ENCODE assay signal across 21 mouse cellular contexts in the genomic region with DNA sequence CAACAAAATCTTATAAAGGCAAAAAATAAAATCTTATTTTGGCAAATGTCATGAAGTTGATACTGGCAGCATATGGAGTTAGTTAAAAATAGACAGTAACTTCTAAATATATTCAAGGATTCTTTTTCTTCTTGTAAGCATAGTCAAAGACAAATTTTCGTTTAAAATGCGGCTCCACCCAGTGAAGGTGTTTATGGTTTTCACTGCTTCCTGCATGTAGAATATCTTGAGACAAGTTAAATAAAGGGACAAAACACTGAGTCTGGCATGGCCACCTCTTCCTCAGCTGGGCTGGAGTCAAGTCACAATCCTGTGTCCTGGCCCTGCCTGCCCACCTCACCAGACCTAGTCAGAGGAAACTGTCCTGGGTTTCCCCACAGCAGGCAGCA. TPM values are rescaled to one million over a fixed set of nuclear protein-coding genes. Genes with fewer than 3 reads are reported as not detected.
DNase-seq lines count a peak whose midpoint lies in the region; ATAC-seq and TF ChIP-seq lines count a peak whose summit lies in the region.
"Had no signal": no experiment of that assay in that cellular context is flagged by ENCODE, and none has a peak within 500 bp of the region (broad histone marks: within the 10 kb centered on the region; RNA-seq: fewer than 3 reads in every experiment).

No protein-coding gene starts in this region.

- TF ChIP-seq CTCF in midbrain, postnatal 0 days (IDR thresholded peaks at IDR 0.05) = no peak

- H3K36me3 ChIP-seq in embryonic facial prominence, embryonic 13.5 days = no peaks in the 10 kb centered on the region
- peaks cover 27% of the 10 kb centered on the region for H3K36me3 ChIP-seq in embryonic facial prominence, embryonic 10.5 days (replicated peaks)
- peaks cover 43% of the 10 kb centered on the region for H3K36me3 ChIP-seq in hindbrain, embryonic 10.5 days
- no peaks in the 10 kb centered on the region for H3K36me3 ChIP-seq in hindbrain, embryonic 16.5 days (ENCODE audit: control insufficient read depth, insufficient read depth, low read length)
- H3K36me3 ChIP-seq in midbrain, embryonic 10.5 days = peaks cover 51% of the 10 kb centered on the region
- peaks cover 4% of the 10 kb centered on the region; the same call in 1 of the 2 replicates for H3K36me3 ChIP-seq in midbrain, postnatal 0 days (ENCODE audit: insufficient read depth, low read length)
- H3K36me3 ChIP-seq: liver, embryonic 12.5 days; neural tube, embryonic 15.5 days had no signal

- H3K27ac ChIP-seq in embryonic facial prominence, embryonic 13.5 days = peak overlapping the region; percentile 65
- no peak overlapping the region for H3K27ac ChIP-seq in embryonic facial prominence, embryonic 10.5 days (replicated peaks)
- 0 out of 2 replicates have a peak overlapping the region, but pooled peaks have one; percentile 31 for H3K27ac ChIP-seq in hindbrain, embryonic 10.5 days
- no peak overlapping the region for H3K27ac ChIP-seq in hindbrain, embryonic 16.5 days (ENCODE audit: low read depth, low read length)
- peak overlapping the region; percentile 66 for H3K27ac ChIP-seq in midbrain, embryonic 10.5 days (replicated peaks)
- no peak overlapping the region for H3K27ac ChIP-seq in midbrain, postnatal 0 days (ENCODE audit: low read depth, low read length)
- H3K27ac ChIP-seq: heart, embryonic 15.5 days; hindbrain, embryonic 14.5 days; liver, embryonic 12.5 days; neural tube, embryonic 15.5 days had no signal

- DNase-seq in embryonic facial prominence, embryonic 10.5 days (ENCODE audit: low spot score) = no peak
- DNase-seq in hindbrain, embryonic 10.5 days (ENCODE audit: low spot score) = no peak
- DNase-seq in midbrain, embryonic 10.5 days (ENCODE audit: low spot score) = no peak
- DNase-seq in midbrain, postnatal 0 days (ENCODE audit: low spot score) = no peak
- no peak for DNase-seq in adrenal gland, postnatal 14 days
- DNase-seq: adrenal gland, adult 8-10 months; cerebellum, postnatal 25 days; embryo, embryonic 11 days; heart, postnatal 36 days; kidney, adult 8-10 months; kidney, postnatal 10 days; lung, adult 18-20 months; thymus, postnatal 25 days had no signal

- 35% methylated on average over 2 of the region's 2 CpGs for WGBS in embryonic facial prominence, embryonic 13.5 days
- WGBS in embryonic facial prominence, embryonic 10.5 days = 88% methylated on average over 2 of the region's 2 CpGs
- 90% methylated on average over 2 of the region's 2 CpGs for WGBS in hindbrain, embryonic 10.5 days
- 92% methylated on average over 2 of the region's 2 CpGs for WGBS in hindbrain, embryonic 16.5 days
- WGBS in midbrain, embryonic 10.5 days = 87% methylated on average over 2 of the region's 2 CpGs
- 83% methylated on average over 2 of the region's 2 CpGs for whole genome bisulfite sequencing in midbrain, postnatal 0 days

- no peak overlapping the region for H3K4me2 ChIP-seq in embryonic facial prominence, embryonic 13.5 days
- no peak overlapping the region for H3K4me2 ChIP-seq in hindbrain, embryonic 16.5 days (ENCODE audit: low read length)
- H3K4me2 ChIP-seq in midbrain, postnatal 0 days (ENCODE audit: low read depth, low read length, poor library complexity, severe bottlenecking) = no peak overlapping the region
- H3K4me2 ChIP-seq: heart, embryonic 15.5 days; hindbrain, embryonic 14.5 days; liver, embryonic 12.5 days; neural tube, embryonic 15.5 days had no signal

- H3K4me1 ChIP-seq in embryonic facial prominence, embryonic 13.5 days = peaks cover 31% of the 10 kb centered on the region
- H3K4me1 ChIP-seq in embryonic facial prominence, embryonic 10.5 days = peaks cover 29% of the 10 kb centered on the region
- H3K4me1 ChIP-seq in hindbrain, embryonic 10.5 days (replicated peaks) = peaks cover 49% of the 10 kb centered on the region
- H3K4me1 ChIP-seq in hindbrain, embryonic 16.5 days (ENCODE audit: control insufficient read depth, insufficient read depth, low read depth, low read length) = peaks cover 4% of the 10 kb centered on the region; the same call in 1 of the 2 replicates
- peaks cover 52% of the 10 kb centered on the region for H3K4me1 ChIP-seq in midbrain, embryonic 10.5 days
- H3K4me1 ChIP-seq in midbrain, postnatal 0 days (ENCODE audit: insufficient read depth, low read length) = no peaks in the 10 kb centered on the region
- H3K4me1 ChIP-seq: liver, embryonic 12.5 days had no signal

- no peak overlapping the region for H3K9ac ChIP-seq in embryonic facial prominence, embryonic 13.5 days
- no peak overlapping the region for H3K9ac ChIP-seq in hindbrain, embryonic 16.5 days (ENCODE audit: low read depth, low read length)
- H3K9ac ChIP-seq in midbrain, postnatal 0 days (replicated peaks; ENCODE audit: low read length, poor library complexity, severe bottlenecking) = no peak overlapping the region
- H3K9ac ChIP-seq: heart, embryonic 15.5 days; hindbrain, embryonic 14.5 days; liver, embryonic 12.5 days; neural tube, embryonic 15.5 days had no signal

- no peak for ATAC-seq in embryonic facial prominence, embryonic 13.5 days (ENCODE audit: insufficient number of reproducible peaks, insufficient read depth, low FRiP score, low TSS enrichment, low read depth)
- no peak for ATAC-seq in hindbrain, embryonic 16.5 days
- no peak for ATAC-seq in midbrain, postnatal 0 days (ENCODE audit: low FRiP score)
- ATAC-seq: activated CD4-positive, CD25-positive, alpha-beta regulatory T cell, adult 4 months; liver, embryonic 12.5 days had no signal

- H3K27me3 ChIP-seq in embryonic facial prominence, embryonic 13.5 days = no peaks in the 10 kb centered on the region
- no peaks in the 10 kb centered on the region for H3K27me3 ChIP-seq in embryonic facial prominence, embryonic 10.5 days (replicated peaks; ENCODE audit: low read depth, poor library complexity, severe bottlenecking)
- H3K27me3 ChIP-seq in hindbrain, embryonic 10.5 days (ENCODE audit: insufficient read depth, poor library complexity, severe bottlenecking) = no peaks in the 10 kb centered on the region
- no peaks in the 10 kb centered on the region for H3K27me3 ChIP-seq in hindbrain, embryonic 16.5 days (replicated peaks; ENCODE audit: control insufficient read depth, insufficient read depth, low read length)
- H3K27me3 ChIP-seq in midbrain, embryonic 10.5 days (ENCODE audit: low read depth, poor library complexity, severe bottlenecking) = no peaks in the 10 kb centered on the region
- no peaks in the 10 kb centered on the region for H3K27me3 ChIP-seq in midbrain, postnatal 0 days (ENCODE audit: insufficient read depth, low read length)
- H3K27me3 ChIP-seq: heart, embryonic 15.5 days; liver, embryonic 12.5 days; neural tube, embryonic 15.5 days had no signal

- no peaks in the 10 kb centered on the region for H3K9me3 ChIP-seq in embryonic facial prominence, embryonic 13.5 days
- H3K9me3 ChIP-seq in embryonic facial prominence, embryonic 10.5 days = no peaks in the 10 kb centered on the region
- H3K9me3 ChIP-seq in hindbrain, embryonic 10.5 days = peaks cover 5% of the 10 kb centered on the region; the same call in 1 of the 2 replicates
- H3K9me3 ChIP-seq in hindbrain, embryonic 16.5 days (ENCODE audit: control insufficient read depth, low read length) = no peaks in the 10 kb centered on the region
- H3K9me3 ChIP-seq in midbrain, embryonic 10.5 days (replicated peaks) = no peaks in the 10 kb centered on the region
- no peaks in the 10 kb centered on the region for H3K9me3 ChIP-seq in midbrain, postnatal 0 days (ENCODE audit: low read length)
- H3K9me3 ChIP-seq: heart, embryonic 15.5 days; liver, embryonic 12.5 days; neural tube, embryonic 15.5 days had no signal

- no peak overlapping the region for H3K4me3 ChIP-seq in embryonic facial prominence, embryonic 13.5 days
- H3K4me3 ChIP-seq in embryonic facial prominence, embryonic 10.5 days = no peak overlapping the region
- no peak overlapping the region for H3K4me3 ChIP-seq in hindbrain, embryonic 10.5 days
- no peak overlapping the region for H3K4me3 ChIP-seq in hindbrain, embryonic 16.5 days (ENCODE audit: low read length)
- no peak overlapping the region for H3K4me3 ChIP-seq in midbrain, embryonic 10.5 days
- no peak overlapping the region for H3K4me3 ChIP-seq in midbrain, postnatal 0 days (ENCODE audit: low read depth, low read length)
- H3K4me3 ChIP-seq: heart, embryonic 15.5 days; liver, embryonic 12.5 days; megakaryocyte, embryonic 14.5 days; neural tube, embryonic 15.5 days had no signal

RNA-seq across cellular contexts. Expression of gene Gm4353, which starts 39.2 kb away (rescaled TPM):
- polyA plus RNA-seq in embryonic facial prominence, embryonic 13.5 days (2015; fragmentation: Nextera tagmentation; extraction: Ambion mirVana) = 1.7 and 2.9 TPM in 2 replicates
- polyA plus RNA-seq in embryonic facial prominence, embryonic 10.5 days (2016; fragmentation: Nextera tagmentation; extraction: Ambion mirVana) = 1.3 and 1.4 TPM in 2 replicates
- polyA plus RNA-seq in hindbrain, embryonic 10.5 days (2016; fragmentation: Nextera tagmentation; extraction: Ambion mirVana) = 0.71 and 0.90 TPM in 2 replicates
- 0.61 and 2.3 TPM in 2 replicates for polyA plus RNA-seq in hindbrain, embryonic 16.5 days (2015; fragmentation: Nextera tagmentation; extraction: Ambion mirVana)
- 0.71 and 1.0 TPM in 2 replicates for polyA plus RNA-seq in midbrain, embryonic 10.5 days (2016; fragmentation: Nextera tagmentation; extraction: Ambion mirVana)
- 0.93 and 4.0 TPM in 2 replicates for total RNA-seq in midbrain, postnatal 0 days (2014; rRNA removed)
- 0.28 and 0.54 TPM in 2 replicates for polyA plus RNA-seq in midbrain, postnatal 0 days (2015; fragmentation: Nextera tagmentation; extraction: Ambion mirVana)
- 4.2 and 5.1 TPM in 2 replicates for total RNA-seq in adrenal gland, postnatal 14 days (2021)

Comparison
In these comparisons a context has a peak if more than half of its experiments do, and no peak if none do; other contexts are left out.
1. H3K27ac ChIP-seq: peak in embryonic facial prominence, embryonic 13.5 days (single experiment), hindbrain, embryonic 10.5 days (single experiment) and midbrain, embryonic 10.5 days (single experiment); none in embryonic facial prominence, embryonic 10.5 days (single experiment), hindbrain, embryonic 16.5 days (single experiment) and midbrain, postnatal 0 days (single experiment).